Mouse (Mus musculus) MN1 (cell line): ENCODE results near the gene Slc6a1.

Experiments used
- DNase-seq: peaks from one replicate; pipeline ENCODE4 v3.0.0-alpha.2; 2016; ENCODE audit warnings: low spot score

Slc6a1 gene

GRCm38 (mm10) chr6:114358171-114358570 is 75.7 kb downstream of the Slc6a1 start:
- no peak for DNase-seq

- no peak for DNase-seq
These were observed 79.9 kb downstream of the Slc6a1 start for GRCm38 (mm10) chr6:114362355-114362754.

- no peak for DNase-seq
These were observed 81.3 kb downstream of the Slc6a1 start for GRCm38 (mm10) chr6:114363740-114364139.

- DNase-seq: no peak
These were observed 82.3 kb downstream of the Slc6a1 start for GRCm38 (mm10) chr6:114364734-114365133.

DNA sequence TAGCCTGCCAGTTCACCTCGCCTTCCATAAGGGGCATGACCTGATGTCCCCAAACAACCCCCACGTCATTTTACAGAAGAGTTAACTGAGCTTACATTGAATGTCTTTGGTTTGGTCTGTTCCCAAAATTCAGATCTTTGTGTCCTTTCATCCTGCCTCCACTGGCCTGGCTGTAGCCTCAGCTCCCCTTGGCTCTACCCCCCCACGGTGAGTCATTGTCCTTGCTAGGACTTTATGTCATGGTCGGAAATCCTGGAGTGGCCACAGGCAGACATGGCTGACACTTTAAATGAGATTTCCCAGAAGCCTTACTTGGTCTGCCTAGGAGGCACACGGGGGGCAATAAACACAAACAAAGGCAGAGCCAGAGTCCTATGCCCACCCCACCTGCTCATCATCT is 83.8 kb downstream of the Slc6a1 start:
- DNase-seq: no peak
